8 mouse cellular contexts compared by ENCODE assay signal in genomic region chr8:70905831-70906736, GRCm38 (mm10). TPM values are rescaled to one million over a fixed set of nuclear protein-coding genes. Genes with fewer than 3 reads are reported as not detected.
DNase-seq lines count a peak whose midpoint lies in the region; ATAC-seq and TF ChIP-seq lines count a peak whose summit lies in the region.

Map1s (plus strand) TSS chr8:70905932.

- H3K4me3 ChIP-seq in C2C12 (ENCODE audit: insufficient read depth, poor library complexity, severe bottlenecking): peak within 1 kb of the TSS; percentile 61
- H3K4me3 ChIP-seq in erythroblast, embryonic 14.5 days (replicated peaks): peak within 1 kb of the TSS; percentile 80
- peak within 1 kb of the TSS; percentile 88 for H3K4me3 ChIP-seq in heart, embryonic 12.5 days
- peak within 1 kb of the TSS; percentile 66 for H3K4me3 ChIP-seq in kidney, postnatal 0 days (replicated peaks; ENCODE audit: low read depth, low read length)
- peak within 1 kb of the TSS; percentile 90 for H3K4me3 ChIP-seq in liver, embryonic 12.5 days
- peak within 1 kb of the TSS; percentile 88 for H3K4me3 ChIP-seq in stomach, embryonic 14.5 days (ENCODE audit: low read depth, low read length)

- peak within 1 kb of the TSS; percentile 86 for H3K4me2 ChIP-seq in heart, embryonic 12.5 days
- peak within 1 kb of the TSS; percentile 96 for H3K4me2 ChIP-seq in kidney, postnatal 0 days (ENCODE audit: low read length)
- H3K4me2 ChIP-seq in liver, embryonic 12.5 days: peak within 1 kb of the TSS; percentile 98
- H3K4me2 ChIP-seq in stomach, embryonic 14.5 days (replicated peaks; ENCODE audit: low read depth, low read length): peak within 1 kb of the TSS; percentile 93

- peaks cover 38% of the 10 kb centered on the region for H3K79me3 ChIP-seq in C2C12 (ENCODE audit: low read depth)

- under 1% methylated on average over 70 of the region's 86 CpGs for WGBS in heart, embryonic 12.5 days
- 1% methylated on average over 71 of the region's 86 CpGs for WGBS in kidney, postnatal 0 days
- under 1% methylated on average over 82 of the region's 86 CpGs for WGBS in liver, embryonic 12.5 days (ENCODE audit: insufficient replicate concordance)
- WGBS in stomach, embryonic 14.5 days: under 1% methylated on average over 71 of the region's 86 CpGs

- ATAC-seq in heart, embryonic 12.5 days (ENCODE audit: insufficient number of reproducible peaks, low FRiP score): peak; percentile 87
- peak; percentile 86 for ATAC-seq in kidney, postnatal 0 days (replicated peaks; ENCODE audit: low FRiP score, low read depth)
- peak; percentile 78 for ATAC-seq in liver, embryonic 12.5 days
- peak; percentile 93 for ATAC-seq in stomach, embryonic 14.5 days (ENCODE audit: insufficient number of reproducible peaks, insufficient read depth, low FRiP score, low read depth)

- peaks cover 48% of the 10 kb centered on the region for H3K79me2 ChIP-seq in C2C12 (ENCODE audit: control insufficient read depth, insufficient read depth)

- peak within 1 kb of the TSS; percentile 90 for H3K9ac ChIP-seq in heart, embryonic 12.5 days
- H3K9ac ChIP-seq in kidney, postnatal 0 days (ENCODE audit: low read depth, low read length): peak within 1 kb of the TSS; percentile 85
- peak within 1 kb of the TSS; percentile 90 for H3K9ac ChIP-seq in liver, embryonic 12.5 days
- peak within 1 kb of the TSS; percentile 85 for H3K9ac ChIP-seq in stomach, embryonic 14.5 days (replicated peaks; ENCODE audit: low read depth, low read length)

- peaks cover 36% of the 10 kb centered on the region for H3K4me1 ChIP-seq in erythroblast, embryonic 14.5 days (ENCODE audit: control insufficient read depth)
- H3K4me1 ChIP-seq in heart, embryonic 12.5 days (replicated peaks): peaks cover 22% of the 10 kb centered on the region
- H3K4me1 ChIP-seq in kidney, postnatal 0 days (replicated peaks; ENCODE audit: insufficient read depth, low read length): peaks cover 6% of the 10 kb centered on the region; the same call in 1 of the 2 replicates
- peaks cover 44% of the 10 kb centered on the region for H3K4me1 ChIP-seq in liver, embryonic 12.5 days
- H3K4me1 ChIP-seq in stomach, embryonic 14.5 days (ENCODE audit: control insufficient read depth, insufficient read depth, low read length): peaks cover 9% of the 10 kb centered on the region; the same call in 1 of the 2 replicates

- DNase-seq in brain, adult 2 months (ENCODE audit: low read depth, low spot score): peak; percentile 91
- peak; percentile 93 for DNase-seq in kidney, postnatal 0 days (ENCODE audit: low spot score)
- DNase-seq in naive thymus-derived CD4-positive, alpha-beta T cell, adult 2 months (ENCODE audit: low read depth): peak; percentile 87

- H3K27ac ChIP-seq in heart, embryonic 12.5 days (ENCODE audit: poor library complexity, severe bottlenecking): peak within 1 kb of the TSS; percentile 90
- peak within 1 kb of the TSS; percentile 76 for H3K27ac ChIP-seq in kidney, postnatal 0 days
- H3K27ac ChIP-seq in liver, embryonic 12.5 days: peak within 1 kb of the TSS; percentile 91
- peak within 1 kb of the TSS; percentile 82 for H3K27ac ChIP-seq in stomach, embryonic 14.5 days (ENCODE audit: low read length)

- H3K9me3 ChIP-seq in erythroblast, embryonic 14.5 days (ENCODE audit: control insufficient read depth, low read length): no peaks in the 10 kb centered on the region
- no peaks in the 10 kb centered on the region for H3K9me3 ChIP-seq in heart, embryonic 12.5 days (replicated peaks)
- H3K9me3 ChIP-seq in kidney, postnatal 0 days (replicated peaks; ENCODE audit: low read length): no peaks in the 10 kb centered on the region
- no peaks in the 10 kb centered on the region for H3K9me3 ChIP-seq in liver, embryonic 12.5 days (replicated peaks)
- H3K9me3 ChIP-seq in stomach, embryonic 14.5 days (ENCODE audit: control insufficient read depth, low read depth, low read length): no peaks in the 10 kb centered on the region

- no peaks in the 10 kb centered on the region for H3K27me3 ChIP-seq in C2C12 (ENCODE audit: control insufficient read depth, insufficient read depth, insufficient read length)
- H3K27me3 ChIP-seq in erythroblast, embryonic 14.5 days (ENCODE audit: control insufficient read depth): peaks cover 9% of the 10 kb centered on the region
- H3K27me3 ChIP-seq in heart, embryonic 12.5 days (replicated peaks): peaks cover 20% of the 10 kb centered on the region
- no peaks in the 10 kb centered on the region for H3K27me3 ChIP-seq in kidney, postnatal 0 days (ENCODE audit: insufficient read depth, low read length)
- H3K27me3 ChIP-seq in liver, embryonic 12.5 days (replicated peaks): peaks cover 6% of the 10 kb centered on the region; the same call in 1 of the 2 replicates
- H3K27me3 ChIP-seq in stomach, embryonic 14.5 days (ENCODE audit: control insufficient read depth, insufficient read depth, low read length): no peaks in the 10 kb centered on the region

- peaks cover 6% of the 10 kb centered on the region for H3K36me3 ChIP-seq in C2C12 (ENCODE audit: control insufficient read depth, insufficient read depth)
- peaks cover 14% of the 10 kb centered on the region for H3K36me3 ChIP-seq in erythroblast, embryonic 14.5 days (ENCODE audit: control insufficient read depth)
- H3K36me3 ChIP-seq in heart, embryonic 12.5 days: peaks cover 11% of the 10 kb centered on the region
- H3K36me3 ChIP-seq in kidney, postnatal 0 days (ENCODE audit: insufficient read depth, low read length): peaks cover 4% of the 10 kb centered on the region; the same call in 1 of the 2 replicates
- H3K36me3 ChIP-seq in liver, embryonic 12.5 days: peaks cover 12% of the 10 kb centered on the region
- H3K36me3 ChIP-seq in stomach, embryonic 14.5 days (ENCODE audit: control insufficient read depth, insufficient read depth, low read length): peaks cover 3% of the 10 kb centered on the region

- no peak for TF ChIP-seq CTCF in C2C12 (IDR thresholded peaks at IDR 0.05; ENCODE audit: control insufficient read depth, insufficient read depth, insufficient read length)
- TF ChIP-seq CTCF in kidney, postnatal 0 days (IDR thresholded peaks at IDR 0.05; ENCODE audit: low read depth): no peak

- H3ac ChIP-seq in C2C12 (ENCODE audit: control insufficient read depth, insufficient read length, low read depth): peak within 1 kb of the TSS; percentile 95

TF ChIP-seq in C2C12, 6 proteins besides CTCF, POLR2A, EP300 and RAD21:
- peak; percentile 73 for TF ChIP-seq MAX (IDR thresholded peaks at IDR 0.05)
- no peak for TF ChIP-seq FOSL1 (IDR thresholded peaks at IDR 0.05; ENCODE audit: insufficient read depth, low read length, poor library complexity, severe bottlenecking)
- TF ChIP-seq MYOG (IDR thresholded peaks at IDR 0.05; ENCODE audit: control insufficient read depth, extremely low read depth, insufficient read length): no peak
- TF ChIP-seq MYOD1 (IDR thresholded peaks at IDR 0.05; ENCODE audit: control insufficient read depth, insufficient read length, low read depth): peak; percentile 90

RNA-seq across cellular contexts. Expression of gene Map1s, which starts in this region (rescaled TPM):
- 59.7 TPM for polyA plus RNA-seq in C2C12 (2012; fragmentation: generic; extraction: Trizol)
- polyA plus RNA-seq in erythroblast, embryonic 14.5 days (2012): 3.0 and 3.3 TPM in 2 replicates
- polyA plus RNA-seq in heart, embryonic 12.5 days (2016; fragmentation: Nextera tagmentation; extraction: Ambion mirVana): 37.7 and 41.3 TPM in 2 replicates
- polyA plus RNA-seq in kidney, postnatal 0 days (2015; fragmentation: Nextera tagmentation; extraction: Ambion mirVana): 32.5 and 34.1 TPM in 2 replicates
- 28.4 and 30.9 TPM in 2 replicates for polyA plus RNA-seq in liver, embryonic 12.5 days (2016; fragmentation: Nextera tagmentation; extraction: Ambion mirVana)
- 41.5 and 42.0 TPM in 2 replicates for polyA plus RNA-seq in stomach, embryonic 14.5 days (2014; fragmentation: Nextera tagmentation; extraction: Ambion mirVana)

Comparison
In these comparisons a context has a peak if more than half of its experiments do, and no peak if none do; other contexts are left out.
1. Peak in every context shown above with its lines: DNase-seq, ATAC-seq, H3K4me3 ChIP-seq and H3K27ac ChIP-seq.